Mouse (Mus musculus) testis, adult 2 months (tissue): ENCODE measurements at regions not wholly inside any gene's neighbourhood (a gene's known extent, or its start where the extent isn't known, plus 50 kb on each side); places are given as distances from the start of the nearest gene placed in this dataset.

ENCODE experiments used
- H3K27ac ChIP-seq: fragments of 200-500 bp; 2 replicates; pipeline ENCODE4 v1.5.1; 2012; ENCODE audit warnings: low read depth, low read length; ENCODE audit not compliant: control insufficient read depth, insufficient read depth
- H3K27me3 ChIP-seq: fragments of 200-500 bp; 2 replicates; pipeline ENCODE4 v1.6.1; 2012; ENCODE audit warnings: mild to moderate bottlenecking, low read length, moderate library complexity; ENCODE audit not compliant: control insufficient read depth, insufficient read depth
- H3K36me3 ChIP-seq: fragments of 200-500 bp; 2 replicates; pipeline ENCODE4 v1.6.1; 2012; ENCODE audit warnings: mild to moderate bottlenecking, low read length; ENCODE audit not compliant: control insufficient read depth, insufficient read depth
- H3K4me1 ChIP-seq: fragments of 200-500 bp; 2 replicates; pipeline ENCODE4 v1.6.1; 2012; ENCODE audit warnings: low read length; ENCODE audit not compliant: control insufficient read depth, insufficient read depth
- H3K4me3 ChIP-seq: fragments of 200-500 bp; 2 replicates; pipeline ENCODE4 v1.5.1; 2012; ENCODE audit warnings: low read depth, mild to moderate bottlenecking, low read length, moderate library complexity, mixed read lengths; ENCODE audit not compliant: control insufficient read depth
- CTCF ChIP-seq: fragments of 200-500 bp; IDR thresholded peaks from 2 replicates; pipeline ENCODE4 v1.5.1; 2012; ENCODE audit warnings: low read depth, mild to moderate bottlenecking, inconsistent platforms, low read length, moderate library complexity; ENCODE audit not compliant: control insufficient read depth, insufficient read depth, insufficient replicate concordance
- POLR2A ChIP-seq: fragments of 200-500 bp; IDR thresholded peaks from 2 replicates; pipeline ENCODE4 v1.6.1; 2012; ENCODE audit warnings: low read depth, mild to moderate bottlenecking, inconsistent platforms, low read length, moderate library complexity; ENCODE audit not compliant: control insufficient read depth

GRCm38 (mm10) chr11:111904086-111904485 lies 838.1 kb downstream of the Kcnj2 start:
- no peaks in the 10 kb centered on the region for H3K4me1 ChIP-seq
- H3K27ac ChIP-seq, result no peak overlapping the region
- H3K4me3 ChIP-seq, result no peak overlapping the region
- no peaks in the 10 kb centered on the region for H3K36me3 ChIP-seq
- H3K27me3 ChIP-seq, result no peaks in the 10 kb centered on the region
- TF ChIP-seq CTCF (no peak), POLR2A (no peak)

GRCm38 (mm10) chr11:111913891-111914290 lies 847.9 kb downstream of the Kcnj2 start:
- Histone ChIP-seq H3K4me1 (no peaks in the 10 kb centered on the region), H3K4me3 (no peak overlapping the region), H3K27ac (no peak overlapping the region), H3K27me3 (no peaks in the 10 kb centered on the region), H3K36me3 (no peaks in the 10 kb centered on the region)
- TF ChIP-seq CTCF (no peak), POLR2A (no peak)

- Histone ChIP-seq H3K4me1 (no peaks in the 10 kb centered on the region), H3K27me3 (no peaks in the 10 kb centered on the region), H3K27ac (no peak overlapping the region), H3K36me3 (no peaks in the 10 kb centered on the region), H3K4me3 (no peak overlapping the region)
- TF ChIP-seq POLR2A (no peak), CTCF (no peak)
Measured at GRCm38 (mm10) chr11:111926336-111926735, 855.7 kb upstream of the Sox9 start.

- TF ChIP-seq POLR2A, result no peak
- no peak for TF ChIP-seq CTCF
- Histone ChIP-seq H3K4me1 (no peaks in the 10 kb centered on the region), H3K4me3 (no peak overlapping the region), H3K27me3 (no peaks in the 10 kb centered on the region), H3K27ac (no peak overlapping the region), H3K36me3 (no peaks in the 10 kb centered on the region)
Measured at GRCm38 (mm10) chr11:111929366-111929765, 852.7 kb upstream of the Sox9 start.

- Histone ChIP-seq H3K27ac (no peak overlapping the region), H3K4me1 (no peaks in the 10 kb centered on the region), H3K27me3 (no peaks in the 10 kb centered on the region), H3K36me3 (no peaks in the 10 kb centered on the region), H3K4me3 (no peak overlapping the region)
- TF ChIP-seq CTCF (no peak), POLR2A (no peak)
Measured at GRCm38 (mm10) chr11:111932052-111932451, 850.0 kb upstream of the Sox9 start.

- Histone ChIP-seq H3K4me1 (no peaks in the 10 kb centered on the region), H3K27ac (no peak overlapping the region), H3K27me3 (no peaks in the 10 kb centered on the region), H3K4me3 (no peak overlapping the region), H3K36me3 (no peaks in the 10 kb centered on the region)
- TF ChIP-seq CTCF (no peak), POLR2A (no peak)
Measured at GRCm38 (mm10) chr11:111944282-111944681, 837.7 kb upstream of the Sox9 start.

- H3K4me1 ChIP-seq, result no peaks in the 10 kb centered on the region
- no peaks in the 10 kb centered on the region for H3K27me3 ChIP-seq
- no peaks in the 10 kb centered on the region for H3K36me3 ChIP-seq
- no peak overlapping the region for H3K27ac ChIP-seq
- H3K4me3 ChIP-seq, result no peak overlapping the region
- no peak for TF ChIP-seq POLR2A
- no peak for TF ChIP-seq CTCF
Measured at GRCm38 (mm10) chr11:111945806-111946205, 836.2 kb upstream of the Sox9 start.

- Histone ChIP-seq H3K4me3 (no peak overlapping the region), H3K27me3 (no peaks in the 10 kb centered on the region), H3K27ac (no peak overlapping the region), H3K36me3 (no peaks in the 10 kb centered on the region), H3K4me1 (no peaks in the 10 kb centered on the region)
- TF ChIP-seq POLR2A (no peak), CTCF (no peak)
Measured at GRCm38 (mm10) chr11:111947671-111948070, 834.4 kb upstream of the Sox9 start.
